Mouse (Mus musculus): Measurements from ENCODE around the gene Otulin. TPM values are rescaled to one million over a fixed set of nuclear protein-coding genes. Genes with fewer than 3 reads are reported as not detected.

Gene Otulin
- polyA plus RNA-seq, 1 experiment from 2014 or later, result 32.2 TPM

DNA sequence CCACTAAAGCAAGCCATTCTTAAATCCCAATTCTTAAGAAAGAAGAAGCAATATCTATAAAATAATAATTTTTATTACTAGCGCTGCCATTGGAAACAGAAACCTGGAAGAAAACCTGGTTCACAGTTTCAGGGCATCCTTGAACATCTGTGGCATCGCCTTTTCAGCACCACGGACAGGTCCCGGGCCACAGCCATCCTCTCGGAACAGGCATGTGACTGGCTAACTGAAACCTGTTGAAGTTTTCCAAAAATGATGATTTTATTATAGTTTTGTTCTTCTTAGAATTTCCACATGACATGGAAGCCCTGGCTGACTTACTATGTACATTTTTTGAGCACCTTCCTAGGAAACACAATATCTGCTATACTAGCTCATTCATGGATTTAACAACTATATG lies 24.5 kb upstream of the Otulin start:
- ATAC-seq (replicated peaks; ENCODE audit: low FRiP score), result no peak
- H3K36me3 ChIP-seq, result peaks cover 7% of the 10 kb centered on the region; the same call in 1 of the 2 replicates
- H3K4me2 ChIP-seq, result no peak overlapping the region
- no peak overlapping the region for H3K27ac ChIP-seq
- no peaks in the 10 kb centered on the region for H3K27me3 ChIP-seq
- WGBS, result 17% methylated on average over 5 of the region's 5 CpGs
- no peak overlapping the region for H3K9ac ChIP-seq
- no peaks in the 10 kb centered on the region for H3K9me3 ChIP-seq (replicated peaks)
- no peak overlapping the region for H3K4me3 ChIP-seq (replicated peaks)
- no peaks in the 10 kb centered on the region for H3K4me1 ChIP-seq

DNA sequence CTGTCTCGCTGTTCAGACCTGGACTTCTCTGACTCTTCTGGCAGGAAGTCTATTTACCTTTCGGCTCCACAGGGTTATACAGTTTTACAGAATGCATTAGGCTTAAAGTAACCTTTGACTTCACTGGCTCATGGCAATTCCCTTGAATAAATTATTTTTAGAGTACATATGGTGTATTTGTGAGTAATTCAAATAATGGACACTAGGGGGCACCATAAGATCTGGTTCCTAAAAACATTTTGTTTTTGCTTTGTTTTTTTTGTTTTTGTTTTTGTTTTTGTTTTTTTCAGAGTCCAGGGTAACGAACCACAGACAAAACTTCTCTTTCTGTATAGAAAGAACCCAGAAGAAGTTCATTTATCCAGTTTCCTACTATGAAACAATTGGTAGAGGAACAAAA lies 17.2 kb upstream of the Otulin start:
- no peak for ATAC-seq (replicated peaks; ENCODE audit: low FRiP score)
- H3K9me3 ChIP-seq (replicated peaks), result no peaks in the 10 kb centered on the region
- H3K27me3 ChIP-seq, result no peaks in the 10 kb centered on the region
- H3K4me3 ChIP-seq (replicated peaks), result no peak overlapping the region
- H3K4me2 ChIP-seq, result no peak overlapping the region
- no peaks in the 10 kb centered on the region for H3K4me1 ChIP-seq
- no peaks in the 10 kb centered on the region for H3K36me3 ChIP-seq
- 34% methylated on average over 3 of the region's 3 CpGs for WGBS
- no peak overlapping the region for H3K9ac ChIP-seq
- no peak overlapping the region for H3K27ac ChIP-seq

GRCm38 (mm10) chr15:27646665-27647064 lies 16.2 kb upstream of the Otulin start:
- Histone ChIP-seq H3K4me2 (no peak overlapping the region), H3K4me1 (no peaks in the 10 kb centered on the region), H3K27me3 (no peaks in the 10 kb centered on the region), H3K9me3 (replicated peaks) (no peaks in the 10 kb centered on the region), H3K9ac (no peak overlapping the region), H3K36me3 (no peaks in the 10 kb centered on the region), H3K27ac (no peak overlapping the region), H3K4me3 (replicated peaks) (no peak overlapping the region)
- 90% methylated on average over 8 of the region's 8 CpGs for WGBS
- no peak for ATAC-seq (replicated peaks; ENCODE audit: low FRiP score)

- Histone ChIP-seq H3K27ac (no peak overlapping the region), H3K9ac (no peak overlapping the region), H3K4me2 (no peak overlapping the region), H3K4me1 (no peaks in the 10 kb centered on the region), H3K36me3 (no peaks in the 10 kb centered on the region), H3K9me3 (replicated peaks) (no peaks in the 10 kb centered on the region), H3K4me3 (replicated peaks) (no peak overlapping the region), H3K27me3 (no peaks in the 10 kb centered on the region)
- 86% methylated on average over 3 of the region's 3 CpGs for WGBS
- no peak for ATAC-seq (replicated peaks; ENCODE audit: low FRiP score)
Observed at GRCm38 (mm10) chr15:27645250-27645649, 14.8 kb upstream of the Otulin start.

GRCm38 (mm10) chr15:27642895-27643294 lies 12.4 kb upstream of the Otulin start:
- Histone ChIP-seq H3K9me3 (replicated peaks) (no peaks in the 10 kb centered on the region), H3K4me2 (no peak overlapping the region), H3K36me3 (no peaks in the 10 kb centered on the region), H3K27me3 (no peaks in the 10 kb centered on the region), H3K27ac (no peak overlapping the region), H3K4me1 (no peaks in the 10 kb centered on the region), H3K4me3 (replicated peaks) (no peak overlapping the region), H3K9ac (no peak overlapping the region)
- 82% methylated on average over 3 of the region's 3 CpGs for WGBS
- no peak for ATAC-seq (replicated peaks; ENCODE audit: low FRiP score)

GRCm38 (mm10) chr15:27641171-27641570 lies 10.7 kb upstream of the Otulin start:
- Histone ChIP-seq H3K36me3 (no peaks in the 10 kb centered on the region), H3K4me1 (no peaks in the 10 kb centered on the region), H3K4me3 (replicated peaks) (no peak overlapping the region), H3K27me3 (no peaks in the 10 kb centered on the region), H3K9ac (no peak overlapping the region), H3K9me3 (replicated peaks) (no peaks in the 10 kb centered on the region), H3K27ac (no peak overlapping the region), H3K4me2 (no peak overlapping the region)
- 61% methylated on average over 12 of the region's 12 CpGs for WGBS
- no peak for ATAC-seq (replicated peaks; ENCODE audit: low FRiP score)

- H3K4me3 ChIP-seq (replicated peaks), result no peak overlapping the region
- H3K9me3 ChIP-seq (replicated peaks), result no peaks in the 10 kb centered on the region
- no peak overlapping the region for H3K27ac ChIP-seq
- no peaks in the 10 kb centered on the region for H3K36me3 ChIP-seq
- H3K4me1 ChIP-seq, result peaks cover 14% of the 10 kb centered on the region
- no peaks in the 10 kb centered on the region for H3K27me3 ChIP-seq
- no peak overlapping the region for H3K4me2 ChIP-seq
- H3K9ac ChIP-seq, result no peak overlapping the region
- no peak for ATAC-seq (replicated peaks; ENCODE audit: low FRiP score)
- 81% methylated on average over 8 of the region's 8 CpGs for WGBS
Observed at GRCm38 (mm10) chr15:27633941-27634900, 3.7 kb upstream of the Otulin start.

DNA sequence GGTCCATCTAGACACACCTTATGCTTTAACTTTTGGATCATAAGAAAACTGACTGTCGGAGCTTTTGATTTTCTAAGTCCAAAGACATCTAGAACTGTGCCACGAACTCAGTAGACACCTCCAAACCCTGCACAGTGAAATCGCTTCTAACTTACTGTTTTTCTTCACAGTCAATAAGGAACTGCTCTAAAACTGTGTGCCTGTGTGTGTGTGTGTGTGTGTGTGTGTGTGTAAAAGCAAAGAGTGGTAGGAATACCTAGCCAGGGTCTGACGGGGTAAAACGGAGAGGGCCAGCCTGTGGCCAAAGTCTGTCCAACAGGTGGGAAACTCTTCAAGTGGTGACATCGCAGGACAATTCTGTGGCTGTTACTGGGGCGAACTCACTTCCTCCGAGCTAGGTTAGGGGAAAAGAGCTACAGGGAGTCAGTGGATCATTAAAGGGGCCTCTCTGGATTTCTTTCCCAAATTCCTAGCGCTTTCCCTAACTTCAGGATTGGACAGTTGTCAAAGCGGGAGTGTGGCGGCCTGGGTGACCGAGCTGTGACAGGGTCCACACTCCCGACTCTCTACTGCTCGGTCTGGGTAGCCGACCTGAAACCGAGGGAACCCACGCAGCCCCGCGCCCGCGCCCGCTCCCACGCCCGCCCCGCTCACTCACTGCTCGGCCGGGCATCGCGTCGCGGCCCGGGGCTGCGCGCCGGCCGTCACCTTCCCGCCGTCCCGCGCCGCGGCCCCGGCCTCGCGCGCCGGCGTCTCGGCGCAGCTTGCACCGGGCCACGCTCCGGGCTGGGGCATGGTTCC lies 493 bp downstream of the Otulin start:
- WGBS, result 2% methylated on average over 40 of the region's 53 CpGs
- peak; percentile 74 for ATAC-seq (replicated peaks; ENCODE audit: low FRiP score)
- Histone ChIP-seq H3K9ac (peak overlapping the region; percentile 87), H3K27ac (peak overlapping the region; percentile 75), H3K4me1 (peaks cover 26% of the 10 kb centered on the region), H3K27me3 (no peaks in the 10 kb centered on the region), H3K4me3 (replicated peaks) (peak overlapping the region; percentile 97), H3K36me3 (0 out of 2 replicates have a peak, but pooled peaks cover 9% of the 10 kb centered on the region), H3K4me2 (peak overlapping the region; percentile 91), H3K9me3 (replicated peaks) (no peaks in the 10 kb centered on the region)

DNA sequence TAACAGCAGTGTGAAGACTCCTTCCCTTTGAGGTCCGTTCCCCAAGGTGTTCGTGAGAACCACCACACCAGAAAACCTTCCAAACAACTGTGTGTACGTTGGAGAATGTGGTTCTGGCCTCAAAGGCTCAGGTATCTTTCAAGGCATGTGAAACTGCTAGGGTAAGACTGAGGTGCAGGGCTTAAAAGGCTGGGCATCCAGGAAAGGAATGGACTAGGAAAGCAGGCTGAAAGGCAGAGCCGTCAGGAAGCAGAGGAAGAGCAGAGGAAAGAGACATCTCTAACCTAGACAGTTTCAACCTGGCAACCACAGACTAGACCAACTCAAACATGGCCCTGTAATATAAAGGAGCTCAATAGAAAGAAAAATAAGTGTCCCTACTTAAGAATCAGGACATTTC lies 1.4 kb downstream of the Otulin start:
- ATAC-seq (replicated peaks; ENCODE audit: low FRiP score), result no peak
- H3K4me3 ChIP-seq (replicated peaks), result peak overlapping the region; percentile 97

DNA sequence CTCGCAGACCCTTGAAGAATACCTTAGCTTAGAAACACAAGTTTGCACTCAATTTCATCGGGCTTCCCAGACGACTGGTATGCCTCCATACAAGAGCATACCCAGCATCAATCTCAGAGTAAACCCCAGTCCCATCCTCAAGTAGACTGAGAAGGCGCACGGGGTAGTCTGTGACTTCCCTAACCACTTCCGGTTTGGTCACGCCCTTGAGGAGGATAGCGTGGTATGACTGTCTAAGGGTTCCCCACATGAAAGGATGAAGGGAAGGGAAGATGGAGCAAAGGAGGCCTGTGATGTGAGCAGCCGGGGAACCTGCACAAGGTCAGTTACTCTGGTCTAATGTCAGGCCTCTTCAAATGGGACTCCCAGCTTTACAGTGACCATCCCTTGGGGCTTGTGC lies 2.7 kb downstream of the Otulin start:
- no peak overlapping the region for H3K27ac ChIP-seq
- WGBS, result 94% methylated on average over 9 of the region's 9 CpGs
- no peak overlapping the region for H3K4me3 ChIP-seq (replicated peaks)
- H3K4me1 ChIP-seq, result peaks cover 26% of the 10 kb centered on the region
- no peaks in the 10 kb centered on the region for H3K27me3 ChIP-seq
- H3K9ac ChIP-seq, result no peak overlapping the region
- peaks cover 15% of the 10 kb centered on the region; the same call in 1 of the 2 replicates for H3K36me3 ChIP-seq
- ATAC-seq (replicated peaks; ENCODE audit: low FRiP score), result no peak
- H3K9me3 ChIP-seq (replicated peaks), result no peaks in the 10 kb centered on the region
- no peak overlapping the region for H3K4me2 ChIP-seq

More for the DNA sequence above, 1.4 kb downstream of the Otulin start:
- H3K4me2 ChIP-seq, result peak overlapping the region; percentile 91
- H3K9ac ChIP-seq, result no peak overlapping the region
- no peaks in the 10 kb centered on the region for H3K27me3 ChIP-seq
- H3K36me3 ChIP-seq, result 0 out of 2 replicates have a peak, but pooled peaks cover 9% of the 10 kb centered on the region
- no peak overlapping the region for H3K27ac ChIP-seq
- peaks cover 26% of the 10 kb centered on the region for H3K4me1 ChIP-seq
- no peaks in the 10 kb centered on the region for H3K9me3 ChIP-seq (replicated peaks)
- 80% methylated on average over 4 of the region's 4 CpGs for WGBS

GRCm38 (mm10) chr15:27626314-27626713 lies 4.2 kb downstream of the Otulin start:
- Histone ChIP-seq H3K9ac (no peak overlapping the region), H3K4me3 (replicated peaks) (no peak overlapping the region), H3K4me1 (peaks cover 25% of the 10 kb centered on the region), H3K36me3 (peaks cover 20% of the 10 kb centered on the region), H3K4me2 (no peak overlapping the region), H3K27me3 (no peaks in the 10 kb centered on the region), H3K9me3 (replicated peaks) (no peaks in the 10 kb centered on the region), H3K27ac (no peak overlapping the region; the same call in 1 of the 2 replicates)
- ATAC-seq (replicated peaks; ENCODE audit: low FRiP score), result no peak
- WGBS, result 74% methylated on average over 1 of the region's 1 CpGs

GRCm38 (mm10) chr15:27625890-27626255 lies 4.6 kb downstream of the Otulin start:
- no peak for ATAC-seq (replicated peaks; ENCODE audit: low FRiP score)
- Histone ChIP-seq H3K9me3 (replicated peaks) (no peaks in the 10 kb centered on the region), H3K36me3 (peaks cover 24% of the 10 kb centered on the region), H3K27ac (no peak overlapping the region; the same call in 1 of the 2 replicates), H3K4me1 (peaks cover 21% of the 10 kb centered on the region), H3K4me2 (no peak overlapping the region), H3K27me3 (no peaks in the 10 kb centered on the region), H3K9ac (no peak overlapping the region), H3K4me3 (replicated peaks) (no peak overlapping the region)
- WGBS, result 90% methylated on average over 10 of the region's 10 CpGs
